Mouse (Mus musculus): ENCODE data around the gene Tex33. TPM values are rescaled to one million over a fixed set of nuclear protein-coding genes. Genes with fewer than 3 reads are reported as not detected.
"Not testable (repeated sequence)": the region's sequence is repeated elsewhere in the genome, so short reads cannot be mapped to it uniquely, and the experiment has no call there.

The Tex33 gene
- polyA plus RNA-seq, 1 experiment from 2014 or later: not detected

GRCm38 (mm10) chr15:78354958-78355357 is 40.8 kb downstream of the Tex33 start:
- Histone ChIP-seq H3K36me3 (ENCODE audit: control insufficient read depth, insufficient read depth, low read length) (no peaks in the 10 kb centered on the region), H3K9ac (ENCODE audit: low read depth, low read length) (no peak overlapping the region), H3K27ac (replicated peaks; ENCODE audit: low read depth, low read length) (no peak overlapping the region), H3K4me3 (ENCODE audit: low read depth, low read length) (no peak overlapping the region), H3K9me3 (ENCODE audit: control insufficient read depth, low read length) (0 out of 2 replicates have a peak, but pooled peaks cover 5% of the 10 kb centered on the region), H3K4me1 (ENCODE audit: control insufficient read depth, insufficient read depth, low read length) (no peaks in the 10 kb centered on the region), H3K27me3 (replicated peaks; ENCODE audit: control insufficient read depth, insufficient read depth, low read length) (no peaks in the 10 kb centered on the region), H3K4me2 (ENCODE audit: low read depth, low read length) (no peak overlapping the region)
- ATAC-seq (ENCODE audit: low read depth): no peak
- peak; percentile 27 for DNase-seq (ENCODE audit: low spot score)
- 3% methylated on average over 1 of the region's 1 CpGs for WGBS

- Histone ChIP-seq H3K9me3 (ENCODE audit: control insufficient read depth, low read length) (no peaks in the 10 kb centered on the region), H3K27me3 (replicated peaks; ENCODE audit: control insufficient read depth, insufficient read depth, low read length) (no peaks in the 10 kb centered on the region), H3K36me3 (ENCODE audit: control insufficient read depth, insufficient read depth, low read length) (no peaks in the 10 kb centered on the region), H3K9ac (ENCODE audit: low read depth, low read length) (no peak overlapping the region), H3K4me1 (ENCODE audit: control insufficient read depth, insufficient read depth, low read length) (no peaks in the 10 kb centered on the region), H3K4me2 (ENCODE audit: low read depth, low read length) (no peak overlapping the region), H3K27ac (replicated peaks; ENCODE audit: low read depth, low read length) (no peak overlapping the region), H3K4me3 (ENCODE audit: low read depth, low read length) (no peak overlapping the region)
- 28% methylated on average over 3 of the region's 3 CpGs for WGBS
- DNase-seq (ENCODE audit: low spot score) (no peak), ATAC-seq (ENCODE audit: low read depth) (no peak)
Measured at GRCm38 (mm10) chr15:78351586-78352165, 44.0 kb downstream of the Tex33 start.

GRCm38 (mm10) chr15:78344567-78344966 is 51.1 kb downstream of the Tex33 start:
- Histone ChIP-seq H3K9me3 (ENCODE audit: control insufficient read depth, low read length) (no peaks in the 10 kb centered on the region), H3K4me3 (ENCODE audit: low read depth, low read length) (no peak overlapping the region), H3K36me3 (ENCODE audit: control insufficient read depth, insufficient read depth, low read length) (no peaks in the 10 kb centered on the region), H3K4me1 (ENCODE audit: control insufficient read depth, insufficient read depth, low read length) (no peaks in the 10 kb centered on the region), H3K9ac (ENCODE audit: low read depth, low read length) (no peak overlapping the region), H3K4me2 (ENCODE audit: low read depth, low read length) (no peak overlapping the region), H3K27me3 (replicated peaks; ENCODE audit: control insufficient read depth, insufficient read depth, low read length) (no peaks in the 10 kb centered on the region), H3K27ac (replicated peaks; ENCODE audit: low read depth, low read length) (no peak overlapping the region)
- DNase-seq (ENCODE audit: low spot score) (no peak), ATAC-seq (ENCODE audit: low read depth) (no peak)
- WGBS: 82% methylated on average over 3 of the region's 3 CpGs

- Histone ChIP-seq H3K4me1 (ENCODE audit: control insufficient read depth, insufficient read depth, low read length) (no peaks in the 10 kb centered on the region), H3K9ac (ENCODE audit: low read depth, low read length) (no peak overlapping the region), H3K27me3 (replicated peaks; ENCODE audit: control insufficient read depth, insufficient read depth, low read length) (no peaks in the 10 kb centered on the region), H3K36me3 (ENCODE audit: control insufficient read depth, insufficient read depth, low read length) (no peaks in the 10 kb centered on the region), H3K9me3 (ENCODE audit: control insufficient read depth, low read length) (no peaks in the 10 kb centered on the region), H3K4me3 (ENCODE audit: low read depth, low read length) (no peak overlapping the region), H3K4me2 (ENCODE audit: low read depth, low read length) (no peak overlapping the region), H3K27ac (replicated peaks; ENCODE audit: low read depth, low read length) (no peak overlapping the region)
- WGBS: 20% methylated on average over 1 of the region's 1 CpGs
- no peak for ATAC-seq (ENCODE audit: low read depth)
- DNase-seq (ENCODE audit: low spot score): no peak
Measured at GRCm38 (mm10) chr15:78343683-78344082, 52.0 kb downstream of the Tex33 start.

GRCm38 (mm10) chr15:78340919-78341318 is 54.8 kb downstream of the Tex33 start:
- not testable (repeated sequence) for H3K9me3 ChIP-seq (ENCODE audit: control insufficient read depth, low read length); ATAC-seq (ENCODE audit: low read depth); H3K27me3 ChIP-seq (replicated peaks; ENCODE audit: control insufficient read depth, insufficient read depth, low read length); H3K27ac ChIP-seq (replicated peaks; ENCODE audit: low read depth, low read length); H3K4me2 ChIP-seq (ENCODE audit: low read depth, low read length); H3K36me3 ChIP-seq (ENCODE audit: control insufficient read depth, insufficient read depth, low read length); H3K4me3 ChIP-seq (ENCODE audit: low read depth, low read length); H3K4me1 ChIP-seq (ENCODE audit: control insufficient read depth, insufficient read depth, low read length); DNase-seq (ENCODE audit: low spot score); H3K9ac ChIP-seq (ENCODE audit: low read depth, low read length)
- 54% methylated on average over 5 of the region's 7 CpGs for WGBS

- H3K4me3 ChIP-seq (ENCODE audit: low read depth, low read length); H3K9ac ChIP-seq (ENCODE audit: low read depth, low read length); H3K27ac ChIP-seq (replicated peaks; ENCODE audit: low read depth, low read length); H3K36me3 ChIP-seq (ENCODE audit: control insufficient read depth, insufficient read depth, low read length); H3K9me3 ChIP-seq (ENCODE audit: control insufficient read depth, low read length); H3K4me2 ChIP-seq (ENCODE audit: low read depth, low read length); H3K4me1 ChIP-seq (ENCODE audit: control insufficient read depth, insufficient read depth, low read length); H3K27me3 ChIP-seq (replicated peaks; ENCODE audit: control insufficient read depth, insufficient read depth, low read length): not testable (repeated sequence)
- peak; percentile 53; the same call in 1 of the 2 replicates for ATAC-seq (ENCODE audit: low read depth)
- 33% methylated on average over 7 of the region's 7 CpGs for WGBS
- peak; percentile 36 for DNase-seq (ENCODE audit: low spot score)
Measured at GRCm38 (mm10) chr15:78339627-78340423, 55.9 kb downstream of the Tex33 start.

- no peak overlapping the region for H3K9ac ChIP-seq (ENCODE audit: low read depth, low read length)
- ATAC-seq (ENCODE audit: low read depth): no peak
- H3K36me3 ChIP-seq (ENCODE audit: control insufficient read depth, insufficient read depth, low read length): no peaks in the 10 kb centered on the region
- no peak overlapping the region for H3K4me3 ChIP-seq (ENCODE audit: low read depth, low read length)
- no peaks in the 10 kb centered on the region for H3K4me1 ChIP-seq (ENCODE audit: control insufficient read depth, insufficient read depth, low read length)
- 75% methylated on average over 3 of the region's 3 CpGs for WGBS
- no peak overlapping the region for H3K27ac ChIP-seq (replicated peaks; ENCODE audit: low read depth, low read length)
- H3K4me2 ChIP-seq (ENCODE audit: low read depth, low read length): no peak overlapping the region
- no peaks in the 10 kb centered on the region for H3K27me3 ChIP-seq (replicated peaks; ENCODE audit: control insufficient read depth, insufficient read depth, low read length)
- no peaks in the 10 kb centered on the region for H3K9me3 ChIP-seq (ENCODE audit: control insufficient read depth, low read length)
- DNase-seq (ENCODE audit: low spot score): no peak
Measured at GRCm38 (mm10) chr15:78334380-78334779, 61.3 kb downstream of the Tex33 start.

- WGBS: 70% methylated on average over 6 of the region's 6 CpGs
- ATAC-seq (ENCODE audit: low read depth): no peak
- no peak overlapping the region for H3K27ac ChIP-seq (replicated peaks; ENCODE audit: low read depth, low read length)
Measured at GRCm38 (mm10) chr15:78332981-78333380, 62.7 kb downstream of the Tex33 start.

More at GRCm38 (mm10) chr15:78332981-78333380, 62.7 kb downstream of the Tex33 start:
- H3K4me1 ChIP-seq (ENCODE audit: control insufficient read depth, insufficient read depth, low read length): no peaks in the 10 kb centered on the region
- no peak overlapping the region for H3K4me3 ChIP-seq (ENCODE audit: low read depth, low read length)
- no peak overlapping the region for H3K9ac ChIP-seq (ENCODE audit: low read depth, low read length)
- H3K36me3 ChIP-seq (ENCODE audit: control insufficient read depth, insufficient read depth, low read length): no peaks in the 10 kb centered on the region
- H3K27me3 ChIP-seq (replicated peaks; ENCODE audit: control insufficient read depth, insufficient read depth, low read length): no peaks in the 10 kb centered on the region
- no peak overlapping the region for H3K4me2 ChIP-seq (ENCODE audit: low read depth, low read length)
- DNase-seq (ENCODE audit: low spot score): no peak
- H3K9me3 ChIP-seq (ENCODE audit: control insufficient read depth, low read length): no peaks in the 10 kb centered on the region
